Comparison of ENCODE assay signal across 8 mouse cellular contexts in genomic region chr4:133129931-133130889, GRCm38 (mm10). TPM values are rescaled to one million over a fixed set of nuclear protein-coding genes. Genes with fewer than 3 reads are reported as not detected.
DNase-seq lines count a peak whose midpoint lies in the region; ATAC-seq and TF ChIP-seq lines count a peak whose summit lies in the region.

Gene Wasf2, plus strand, starts transcription at chr4:133130505.

- peak; percentile 61 for TF ChIP-seq POLR2A in CH12.LX (IDR thresholded peaks at IDR 0.05; ENCODE audit: low read depth, low read length)

- WGBS in forebrain, embryonic 11.5 days: under 1% methylated on average over 62 of the region's 65 CpGs
- WGBS in heart, embryonic 16.5 days: under 1% methylated on average over 65 of the region's 65 CpGs
- under 1% methylated on average over 65 of the region's 65 CpGs for WGBS in liver, embryonic 15.5 days (ENCODE audit: insufficient replicate concordance)
- under 1% methylated on average over 65 of the region's 65 CpGs for WGBS in neural tube, embryonic 12.5 days

- H3K27ac ChIP-seq in CH12.LX (ENCODE audit: insufficient read depth, low read depth): peak within 1 kb of the TSS; percentile 55
- 0 out of 2 replicates have a peak within 1 kb of the TSS, but pooled peaks have one; percentile 37 for H3K27ac ChIP-seq in forebrain, embryonic 11.5 days (ENCODE audit: low read depth, low read length)
- peak within 1 kb of the TSS; percentile 92 for H3K27ac ChIP-seq in heart, embryonic 16.5 days (ENCODE audit: low read length)
- H3K27ac ChIP-seq in liver, embryonic 15.5 days (replicated peaks): peak within 1 kb of the TSS; percentile 88
- H3K27ac ChIP-seq in neural tube, embryonic 12.5 days: 0 out of 2 replicates have a peak within 1 kb of the TSS, but pooled peaks have one; percentile 32

- H3K9me3 ChIP-seq in CH12.LX (replicated peaks; ENCODE audit: low read length): no peaks in the 10 kb centered on the region
- H3K9me3 ChIP-seq in forebrain, embryonic 11.5 days (ENCODE audit: control insufficient read depth, low read length): no peaks in the 10 kb centered on the region; the same call in 1 of the 2 replicates
- 0 out of 2 replicates have a peak, but pooled peaks cover 2% of the 10 kb centered on the region for H3K9me3 ChIP-seq in heart, embryonic 16.5 days (replicated peaks; ENCODE audit: control insufficient read depth, low read length)
- H3K9me3 ChIP-seq in liver, embryonic 15.5 days (replicated peaks): no peaks in the 10 kb centered on the region
- H3K9me3 ChIP-seq in neural tube, embryonic 12.5 days: no peaks in the 10 kb centered on the region; the same call in 1 of the 2 replicates

- TF ChIP-seq EP300 in CH12.LX (IDR thresholded peaks at IDR 0.05; ENCODE audit: low read length): peak; percentile 30; the same call in 1 of the 2 replicates

- no peak for TF ChIP-seq RAD21 in CH12.LX (IDR thresholded peaks at IDR 0.05; ENCODE audit: low read depth, low read length)

- peak within 1 kb of the TSS; percentile 89 for H3K4me2 ChIP-seq in CH12.LX (ENCODE audit: insufficient read depth, low read depth, poor library complexity, severe bottlenecking)
- H3K4me2 ChIP-seq in forebrain, embryonic 11.5 days (ENCODE audit: low read depth, low read length, severe bottlenecking): peak within 1 kb of the TSS; percentile 64
- H3K4me2 ChIP-seq in heart, embryonic 16.5 days (ENCODE audit: low read depth, low read length): peak within 1 kb of the TSS; percentile 83
- peak within 1 kb of the TSS; percentile 81 for H3K4me2 ChIP-seq in liver, embryonic 15.5 days
- peak within 1 kb of the TSS; percentile 90 for H3K4me2 ChIP-seq in neural tube, embryonic 12.5 days (replicated peaks)

- DNase-seq in CH12.LX (ENCODE audit: extremely low read depth): peak; percentile 97
- DNase-seq in c-Kit-positive CD71-positive TER-119-negative erythroid progenitor cells, embryonic 14.5 days (ENCODE audit: low read depth): peak; percentile 96
- peak; percentile 97 for DNase-seq in forebrain, embryonic 11.5 days (ENCODE audit: low spot score)
- peak; percentile 94 to 95 for DNase-seq in kidney, postnatal 36 days
- DNase-seq in telencephalon, adult 2 months (ENCODE audit: low read depth, low spot score): peak; percentile 92

- peak; percentile 95 for ATAC-seq in forebrain, embryonic 11.5 days (replicated peaks; ENCODE audit: low FRiP score)
- ATAC-seq in heart, embryonic 16.5 days (replicated peaks; ENCODE audit: extremely low read depth, insufficient read depth, low FRiP score): peak; percentile 90
- peak; percentile 96 for ATAC-seq in liver, embryonic 15.5 days (ENCODE audit: insufficient read depth)
- ATAC-seq in neural tube, embryonic 12.5 days (ENCODE audit: low FRiP score, low read depth): peak; percentile 91

- peak within 1 kb of the TSS; percentile 77 to 93 (median 78) for H3K4me3 ChIP-seq in CH12.LX (replicated peaks in 1 of 3; ENCODE audit: low read depth in 2 of 3, low read length in 2 of 3, poor library complexity in 1 of 3)
- peak within 1 kb of the TSS; percentile 97 for H3K4me3 ChIP-seq in forebrain, embryonic 11.5 days (ENCODE audit: low read depth, low read length)
- H3K4me3 ChIP-seq in heart, embryonic 16.5 days (ENCODE audit: low read length): peak within 1 kb of the TSS; percentile 91
- H3K4me3 ChIP-seq in liver, embryonic 15.5 days (replicated peaks): peak within 1 kb of the TSS; percentile 98
- peak within 1 kb of the TSS; percentile 88 for H3K4me3 ChIP-seq in neural tube, embryonic 12.5 days

- peak within 1 kb of the TSS; percentile 81 for H3K9ac ChIP-seq in CH12.LX (ENCODE audit: insufficient read depth, low read depth)
- H3K9ac ChIP-seq in forebrain, embryonic 11.5 days (ENCODE audit: low read length): peak within 1 kb of the TSS; percentile 84
- H3K9ac ChIP-seq in heart, embryonic 16.5 days (ENCODE audit: low read length): peak within 1 kb of the TSS; percentile 96
- H3K9ac ChIP-seq in liver, embryonic 15.5 days: peak within 1 kb of the TSS; percentile 97
- peak within 1 kb of the TSS; percentile 75 for H3K9ac ChIP-seq in neural tube, embryonic 12.5 days

- dilution Hi-C loops in CH12.LX (cut with MboI; ENCODE audit: extremely low pct_ligation_motif_present, extremely low pct_unique_long_range_greater_than_20kb, low sequenced_read_pairs): no loop called here

- no peaks in the 10 kb centered on the region for H3K27me3 ChIP-seq in CH12.LX (replicated peaks)
- no peaks in the 10 kb centered on the region for H3K27me3 ChIP-seq in forebrain, embryonic 11.5 days (ENCODE audit: control insufficient read depth, insufficient read depth, low read length)
- no peaks in the 10 kb centered on the region for H3K27me3 ChIP-seq in heart, embryonic 16.5 days (ENCODE audit: control insufficient read depth, insufficient read depth, low read length)
- H3K27me3 ChIP-seq in liver, embryonic 15.5 days: no peaks in the 10 kb centered on the region
- no peaks in the 10 kb centered on the region for H3K27me3 ChIP-seq in neural tube, embryonic 12.5 days (replicated peaks)

- peaks cover 3 to 11% of the 10 kb centered on the region in 2 experiments for H3K36me3 ChIP-seq in CH12.LX (replicated peaks in 1 of 2; ENCODE audit: control insufficient read depth in 1 of 2, insufficient read depth in 1 of 2, low read length in 1 of 2)
- H3K36me3 ChIP-seq in forebrain, embryonic 11.5 days (ENCODE audit: control insufficient read depth, insufficient read depth, low read length): no peaks in the 10 kb centered on the region
- H3K36me3 ChIP-seq in heart, embryonic 16.5 days (ENCODE audit: control insufficient read depth, insufficient read depth): 0 out of 2 replicates have a peak, but pooled peaks cover 2% of the 10 kb centered on the region
- H3K36me3 ChIP-seq in liver, embryonic 15.5 days (replicated peaks): peaks cover 15% of the 10 kb centered on the region
- no peaks in the 10 kb centered on the region for H3K36me3 ChIP-seq in neural tube, embryonic 12.5 days

- in situ Hi-C loops in CH12.LX (cut with MboI; ENCODE audit: low pct_ligation_motif_present, low pct_unique_long_range_greater_than_20kb, low sequenced_read_pairs): loop anchor here (5.0 kb wide), 1 partner anchor 37 kb away; no protein-coding TSS in a partner anchor

- peaks cover 3 to 14% of the 10 kb centered on the region in 2 experiments; a peak in 3 of 4 replicates for H3K4me1 ChIP-seq in CH12.LX (ENCODE audit: control insufficient read depth in 1 of 2, insufficient read depth in 2 of 2)
- H3K4me1 ChIP-seq in forebrain, embryonic 11.5 days (replicated peaks; ENCODE audit: control insufficient read depth, insufficient read depth, low read length): peaks cover 7% of the 10 kb centered on the region; the same call in 1 of the 2 replicates
- peaks cover 17% of the 10 kb centered on the region for H3K4me1 ChIP-seq in heart, embryonic 16.5 days (ENCODE audit: control insufficient read depth, insufficient read depth, low read length)
- H3K4me1 ChIP-seq in liver, embryonic 15.5 days (replicated peaks): peaks cover 27% of the 10 kb centered on the region
- peaks cover 25% of the 10 kb centered on the region for H3K4me1 ChIP-seq in neural tube, embryonic 12.5 days

- H3K79me2 ChIP-seq in CH12.LX (replicated peaks; ENCODE audit: control insufficient read depth, extremely low read depth, insufficient read depth, poor library complexity, severe bottlenecking): peaks cover 41% of the 10 kb centered on the region

- TF ChIP-seq CTCF in CH12.LX (conservative IDR thresholded peaks at IDR 0.05 in 1 of 2, IDR thresholded peaks at IDR 0.05 in 1 of 2; ENCODE audit: low read depth in 2 of 2, low read length in 2 of 2): no peak

TF ChIP-seq in CH12.LX, 34 proteins besides CTCF, POLR2A, EP300 and RAD21 (continues in another document):
- TF ChIP-seq USF1 (IDR thresholded peaks at IDR 0.05; ENCODE audit: low read depth, low read length): no peak
- TF ChIP-seq MAX (IDR thresholded peaks at IDR 0.05; ENCODE audit: low read length): peak; percentile 17; the same call in 1 of the 2 replicates
- TF ChIP-seq POLR2AphosphoS2 (IDR thresholded peaks at IDR 0.05; ENCODE audit: low read depth, low read length): no peak
- TF ChIP-seq MAFK (IDR thresholded peaks at IDR 0.05; ENCODE audit: insufficient replicate concordance, low read length): no peak
- no peak for TF ChIP-seq ZNF384 (IDR thresholded peaks at IDR 0.05; ENCODE audit: low read depth, low read length)
- peak; percentile 94 for TF ChIP-seq TCF12 (IDR thresholded peaks at IDR 0.05; ENCODE audit: low read depth, low read length)
- TF ChIP-seq NELFE (IDR thresholded peaks at IDR 0.05; ENCODE audit: low read depth, low read length): peak; percentile 76
- no peak for TF ChIP-seq GABPA (IDR thresholded peaks at IDR 0.05; ENCODE audit: insufficient replicate concordance, low read depth, low read length)
- TF ChIP-seq ELF1 (IDR thresholded peaks at IDR 0.05; ENCODE audit: low read depth, low read length): peak; percentile 96
- TF ChIP-seq UBTF (IDR thresholded peaks at IDR 0.05; ENCODE audit: low read depth, low read length): no peak
- 0 out of 2 replicates have a peak, but pooled peaks have one; percentile 53 for TF ChIP-seq KAT2A (IDR thresholded peaks at IDR 0.05; ENCODE audit: insufficient replicate concordance, low read length)
- TF ChIP-seq USF2 (conservative IDR thresholded peaks at IDR 0.05; ENCODE audit: low read depth, low read length): no peak
- TF ChIP-seq MYC (IDR thresholded peaks at IDR 0.05; ENCODE audit: low read depth, low read length): no peak
- TF ChIP-seq JUND (conservative IDR thresholded peaks at IDR 0.05; ENCODE audit: low read depth, low read length): peak; percentile 52; the same call in 1 of the 2 replicates
- TF ChIP-seq JUN (IDR thresholded peaks at IDR 0.05; ENCODE audit: insufficient read depth, low read depth, low read length): no peak; the same call in 1 of the 2 replicates
- no peak for TF ChIP-seq ZC3H11A (IDR thresholded peaks at IDR 0.05; ENCODE audit: low read depth, low read length)
- TF ChIP-seq TBP (conservative IDR thresholded peaks at IDR 0.05; ENCODE audit: low read depth, low read length): peak; percentile 33; the same call in 1 of the 2 replicates
- peak; percentile 58 for TF ChIP-seq NRF1 (IDR thresholded peaks at IDR 0.05; ENCODE audit: low read depth, low read length)
- no peak for TF ChIP-seq SMC3 (IDR thresholded peaks at IDR 0.05; ENCODE audit: low read depth, low read length)
- peak; percentile 62 for TF ChIP-seq MEF2A (IDR thresholded peaks at IDR 0.05; ENCODE audit: borderline replicate concordance, low read depth, low read length)

RNA-seq across cellular contexts. Expression of gene Wasf2, which starts in this region (rescaled TPM):
- total RNA-seq in CH12.LX (2012; rRNA removed): 18.7 and 21.7 TPM in 2 replicates
- total RNA-seq in CH12.LX (2014; rRNA removed): 12.9 and 14.9 TPM in 2 replicates
- 53.1 and 59.5 TPM in 2 replicates for polyA plus RNA-seq in CH12.LX (2012; ENCODE audit: insufficient read length, low read depth)
- 28.8 and 33.2 TPM in 2 replicates for polyA plus RNA-seq in forebrain, embryonic 11.5 days (2014; fragmentation: Nextera tagmentation; extraction: Ambion mirVana)
- polyA plus RNA-seq in heart, embryonic 16.5 days (2015; fragmentation: Nextera tagmentation; extraction: Ambion mirVana): 45.0 and 66.3 TPM in 2 replicates
- 44.0 and 52.0 TPM in 2 replicates for polyA plus RNA-seq in liver, embryonic 15.5 days (2015; fragmentation: Nextera tagmentation; extraction: Ambion mirVana)
- polyA plus RNA-seq in neural tube, embryonic 12.5 days (2016; fragmentation: Nextera tagmentation; extraction: Ambion mirVana): 30.5 and 48.9 TPM in 2 replicates

Comparison
In these comparisons a context has a peak if more than half of its experiments do, and no peak if none do; other contexts are left out.
1. Peak in every context shown above with its lines: DNase-seq, ATAC-seq, H3K4me3 ChIP-seq and H3K27ac ChIP-seq.
2. H3K27ac ChIP-seq: peak in every context shown above with its lines; median percentile 92 in heart, embryonic 16.5 days; 88 in liver, embryonic 15.5 days; 55 in CH12.LX; 37 in forebrain, embryonic 11.5 days; 32 in neural tube, embryonic 12.5 days.